Mouse (Mus musculus): ENCODE measurements around the gene Tiam2. TPM values are rescaled to one million over a fixed set of nuclear protein-coding genes. Genes with fewer than 3 reads are reported as not detected.

Gene Tiam2
- polyA plus RNA-seq, 1 experiment from 2014 or later = 1.2 TPM

DNA sequence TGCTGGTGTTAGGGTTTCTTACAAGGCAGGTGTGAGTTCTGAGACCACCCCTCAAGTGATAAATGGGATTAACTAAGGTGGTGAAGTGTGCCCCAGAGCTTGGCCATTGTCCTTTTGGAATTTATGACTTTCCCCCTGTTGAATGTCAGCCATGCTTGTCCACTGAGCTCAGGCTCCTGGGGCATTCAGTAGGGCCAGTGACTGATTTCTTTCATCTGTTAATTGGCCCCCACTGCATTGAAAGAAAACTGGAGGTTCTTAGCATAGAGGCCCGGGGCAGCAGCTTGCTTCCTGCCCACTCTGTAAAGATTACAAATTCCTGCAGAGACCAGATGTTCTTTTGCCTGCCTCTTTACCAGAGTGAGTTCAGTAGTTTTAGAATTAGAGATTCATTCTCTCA lies 80.7 kb downstream of the Tiam2 start:
- H3K9ac ChIP-seq (ENCODE audit: low read length) = no peak overlapping the region
- H3K9me3 ChIP-seq (ENCODE audit: control insufficient read depth, low read length) = no peaks in the 10 kb centered on the region
- no peaks in the 10 kb centered on the region for H3K4me1 ChIP-seq (replicated peaks; ENCODE audit: control insufficient read depth, insufficient read depth)
- DNase-seq (ENCODE audit: low spot score) (no peak), ATAC-seq (ENCODE audit: low FRiP score, low TSS enrichment) (no peak)
- H3K4me3 ChIP-seq (ENCODE audit: low read depth, low read length) = no peak overlapping the region
- no peak overlapping the region for H3K4me2 ChIP-seq (replicated peaks; ENCODE audit: low read depth)
- no peaks in the 10 kb centered on the region for H3K27me3 ChIP-seq (ENCODE audit: control insufficient read depth, insufficient read depth, low read length)
- TF ChIP-seq EP300 (optimal IDR thresholded peaks at IDR 0.05) (no peak), CTCF (IDR thresholded peaks at IDR 0.05; ENCODE audit: low read depth) (no peak)
- no peak overlapping the region for H3K27ac ChIP-seq (replicated peaks)
- WGBS = 9% methylated on average over 1 of the region's 1 CpGs
- no peaks in the 10 kb centered on the region for H3K36me3 ChIP-seq (ENCODE audit: control insufficient read depth, insufficient read depth, low read length)

- no peak overlapping the region for H3K4me2 ChIP-seq (replicated peaks; ENCODE audit: low read depth)
- H3K27ac ChIP-seq (replicated peaks) = no peak overlapping the region
- no peak for ATAC-seq (ENCODE audit: low FRiP score, low TSS enrichment)
- no peaks in the 10 kb centered on the region for H3K4me1 ChIP-seq (replicated peaks; ENCODE audit: control insufficient read depth, insufficient read depth)
- no peak for DNase-seq (ENCODE audit: low spot score)
- no peaks in the 10 kb centered on the region for H3K9me3 ChIP-seq (ENCODE audit: control insufficient read depth, low read length)
- H3K9ac ChIP-seq (ENCODE audit: low read length) = no peak overlapping the region
- no peak for TF ChIP-seq EP300 (optimal IDR thresholded peaks at IDR 0.05)
- no peak for TF ChIP-seq CTCF (IDR thresholded peaks at IDR 0.05; ENCODE audit: low read depth)
- H3K27me3 ChIP-seq (ENCODE audit: control insufficient read depth, insufficient read depth, low read length) = no peaks in the 10 kb centered on the region
- no peak overlapping the region for H3K4me3 ChIP-seq (ENCODE audit: low read depth, low read length)
- no peaks in the 10 kb centered on the region for H3K36me3 ChIP-seq (ENCODE audit: control insufficient read depth, insufficient read depth, low read length)
- WGBS = 65% methylated on average over 2 of the region's 2 CpGs
Observed at GRCm38 (mm10) chr17:3410307-3410706, 83.9 kb downstream of the Tiam2 start.

DNA sequence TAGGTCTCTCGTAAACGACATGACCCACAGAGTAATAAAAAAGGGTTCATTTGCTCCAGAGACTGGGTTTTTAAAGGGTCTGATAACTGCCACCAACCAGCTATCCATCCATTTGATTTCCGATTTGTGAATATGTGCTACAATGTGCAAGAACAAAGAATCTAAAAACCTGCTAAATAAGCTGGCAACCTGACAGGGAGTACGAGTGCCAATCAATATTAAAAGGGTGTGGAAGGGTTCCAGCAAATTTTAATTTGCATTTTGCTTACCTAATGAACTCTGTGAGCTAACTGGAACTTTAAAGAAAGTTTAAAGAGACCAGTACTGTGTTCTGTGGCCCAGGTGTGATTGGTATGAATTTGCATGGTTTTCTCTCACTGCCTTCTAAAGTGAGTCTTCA lies 86.4 kb downstream of the Tiam2 start:
- no peaks in the 10 kb centered on the region for H3K36me3 ChIP-seq (ENCODE audit: control insufficient read depth, insufficient read depth, low read length)
- no peak overlapping the region for H3K4me2 ChIP-seq (replicated peaks; ENCODE audit: low read depth)
- no peaks in the 10 kb centered on the region for H3K4me1 ChIP-seq (replicated peaks; ENCODE audit: control insufficient read depth, insufficient read depth)
- no peaks in the 10 kb centered on the region for H3K27me3 ChIP-seq (ENCODE audit: control insufficient read depth, insufficient read depth, low read length)
- TF ChIP-seq EP300 (optimal IDR thresholded peaks at IDR 0.05) = no peak
- no peak for TF ChIP-seq CTCF (IDR thresholded peaks at IDR 0.05; ENCODE audit: low read depth)
- H3K27ac ChIP-seq (replicated peaks) = no peak overlapping the region
- ATAC-seq (ENCODE audit: low FRiP score, low TSS enrichment) = no peak
- no peak for DNase-seq (ENCODE audit: low spot score)
- 80% methylated on average over 4 of the region's 4 CpGs for WGBS
- H3K9me3 ChIP-seq (ENCODE audit: control insufficient read depth, low read length) = no peaks in the 10 kb centered on the region
- no peak overlapping the region for H3K9ac ChIP-seq (ENCODE audit: low read length)
- H3K4me3 ChIP-seq (ENCODE audit: low read depth, low read length) = no peak overlapping the region

DNA sequence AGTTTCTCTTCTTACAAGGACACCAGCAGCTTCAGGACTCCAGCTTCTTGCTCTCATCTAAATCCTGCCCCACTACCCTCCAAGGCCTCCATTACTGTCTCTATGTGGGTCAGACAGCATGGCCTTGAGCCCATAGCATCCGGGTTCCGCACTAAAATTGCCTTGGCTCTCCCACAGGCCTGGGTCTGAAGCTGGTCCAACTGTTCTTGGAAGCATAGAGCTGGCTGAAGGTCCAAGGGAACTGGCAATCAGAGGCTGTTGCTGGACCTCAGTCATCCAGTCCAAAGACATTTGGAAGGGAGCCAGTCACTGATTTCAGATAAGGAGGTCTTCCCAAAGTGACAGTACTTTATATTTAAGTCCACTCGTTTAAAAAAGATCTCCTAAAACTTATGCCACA lies 89.2 kb downstream of the Tiam2 start:
- Histone ChIP-seq H3K4me1 (replicated peaks; ENCODE audit: control insufficient read depth, insufficient read depth) (no peaks in the 10 kb centered on the region), H3K4me2 (replicated peaks; ENCODE audit: low read depth) (no peak overlapping the region), H3K9me3 (ENCODE audit: control insufficient read depth, low read length) (no peaks in the 10 kb centered on the region), H3K36me3 (ENCODE audit: control insufficient read depth, insufficient read depth, low read length) (no peaks in the 10 kb centered on the region), H3K27ac (replicated peaks) (no peak overlapping the region), H3K27me3 (ENCODE audit: control insufficient read depth, insufficient read depth, low read length) (no peaks in the 10 kb centered on the region), H3K9ac (ENCODE audit: low read length) (no peak overlapping the region), H3K4me3 (ENCODE audit: low read depth, low read length) (no peak overlapping the region)
- 74% methylated on average over 3 of the region's 3 CpGs for WGBS
- no peak for ATAC-seq (ENCODE audit: low FRiP score, low TSS enrichment)
- TF ChIP-seq CTCF (IDR thresholded peaks at IDR 0.05; ENCODE audit: low read depth) (no peak), EP300 (optimal IDR thresholded peaks at IDR 0.05) (no peak)
- DNase-seq (ENCODE audit: low spot score) = no peak

- TF ChIP-seq CTCF (IDR thresholded peaks at IDR 0.05; ENCODE audit: low read depth) (no peak), EP300 (optimal IDR thresholded peaks at IDR 0.05) (no peak)
- H3K4me1 ChIP-seq (replicated peaks; ENCODE audit: control insufficient read depth, insufficient read depth) = no peaks in the 10 kb centered on the region
- H3K36me3 ChIP-seq (ENCODE audit: control insufficient read depth, insufficient read depth, low read length) = no peaks in the 10 kb centered on the region
- no peak overlapping the region for H3K9ac ChIP-seq (ENCODE audit: low read length)
- 72% methylated on average over 3 of the region's 3 CpGs for WGBS
- H3K27me3 ChIP-seq (ENCODE audit: control insufficient read depth, insufficient read depth, low read length) = no peaks in the 10 kb centered on the region
- no peak for ATAC-seq (ENCODE audit: low FRiP score, low TSS enrichment)
- DNase-seq (ENCODE audit: low spot score) = no peak
- no peaks in the 10 kb centered on the region for H3K9me3 ChIP-seq (ENCODE audit: control insufficient read depth, low read length)
- no peak overlapping the region for H3K27ac ChIP-seq (replicated peaks)
- H3K4me3 ChIP-seq (ENCODE audit: low read depth, low read length) = no peak overlapping the region
- no peak overlapping the region for H3K4me2 ChIP-seq (replicated peaks; ENCODE audit: low read depth)
Observed at GRCm38 (mm10) chr17:3416401-3416800, 90.0 kb downstream of the Tiam2 start.

GRCm38 (mm10) chr17:3419368-3419928 lies 93.1 kb downstream of the Tiam2 start:
- Histone ChIP-seq H3K4me1 (replicated peaks; ENCODE audit: control insufficient read depth, insufficient read depth) (no peaks in the 10 kb centered on the region), H3K27ac (replicated peaks) (no peak overlapping the region), H3K4me3 (ENCODE audit: low read depth, low read length) (no peak overlapping the region), H3K36me3 (ENCODE audit: control insufficient read depth, insufficient read depth, low read length) (no peaks in the 10 kb centered on the region), H3K9me3 (ENCODE audit: control insufficient read depth, low read length) (no peaks in the 10 kb centered on the region), H3K9ac (ENCODE audit: low read length) (no peak overlapping the region), H3K4me2 (replicated peaks; ENCODE audit: low read depth) (no peak overlapping the region), H3K27me3 (ENCODE audit: control insufficient read depth, insufficient read depth, low read length) (no peaks in the 10 kb centered on the region)
- WGBS = 60% methylated on average over 10 of the region's 10 CpGs
- ATAC-seq (ENCODE audit: low FRiP score, low TSS enrichment) = no peak
- no peak for DNase-seq (ENCODE audit: low spot score)
- TF ChIP-seq EP300 (optimal IDR thresholded peaks at IDR 0.05) = no peak
- no peak for TF ChIP-seq CTCF (IDR thresholded peaks at IDR 0.05; ENCODE audit: low read depth)

All from stomach, postnatal 0 days (tissue).